Mouse (Mus musculus) liver, embryonic 13.5 days (tissue): ENCODE measurements around the gene B3galt4. TPM values are rescaled to one million over a fixed set of nuclear protein-coding genes. Genes with fewer than 3 reads are reported as not detected.

ENCODE experiments used
- ATAC-seq: fragments of 200-750 bp; cut with Nextera tagmentation; 2 replicates; pipeline ENCODE4 v1.8.0; 2017; ENCODE audit warnings: low read depth, mild to moderate bottlenecking, moderate number of reproducible peaks, moderate library complexity
- DNase-seq: peaks from one replicate; pipeline ENCODE4 v3.0.0; 2022
- H3K27ac ChIP-seq: fragments of 300-500 bp; sonication (generic); 2 replicates; pipeline ENCODE4 v1.5.1; 2015; ENCODE audit warnings: moderate library complexity, mild to moderate bottlenecking, inconsistent platforms
- H3K27me3 ChIP-seq: fragments of 300-500 bp; sonication (generic); 2 replicates; pipeline ENCODE4 v1.6.1; 2015; ENCODE audit warnings: mild to moderate bottlenecking, inconsistent platforms
- H3K36me3 ChIP-seq: fragments of 300-500 bp; sonication (generic); 2 replicates; pipeline ENCODE4 v1.6.1; 2015; ENCODE audit warnings: mild to moderate bottlenecking, inconsistent platforms
- H3K4me1 ChIP-seq: fragments of 300-500 bp; sonication (generic); replicated peaks from 2 replicates; pipeline ENCODE4 v1.6.1; 2015; ENCODE audit warnings: inconsistent platforms
- H3K4me2 ChIP-seq: fragments of 300-500 bp; sonication (generic); 2 replicates; pipeline ENCODE4 v1.6.1; 2015; ENCODE audit warnings: inconsistent platforms, mild to moderate bottlenecking, moderate library complexity
- H3K4me3 ChIP-seq: fragments of 300-500 bp; sonication (generic); replicated peaks from 2 replicates; pipeline ENCODE4 v1.5.1; 2015; ENCODE audit warnings: mild to moderate bottlenecking, inconsistent platforms
- H3K9ac ChIP-seq: fragments of 300-500 bp; sonication (generic); 2 replicates; pipeline ENCODE4 v1.6.1; 2015; ENCODE audit warnings: mild to moderate bottlenecking, inconsistent platforms
- H3K9me3 ChIP-seq: fragments of 300-500 bp; sonication (generic); replicated peaks from 2 replicates; pipeline ENCODE4 v1.6.1; 2016; ENCODE audit warnings: inconsistent platforms
- WGBS: fragments of 180-500 bp; shearing (Covaris S2); methylation state at CpG from one replicate; pipeline ENCODE4 v1.1.7; 2015; ENCODE audit not compliant: insufficient replicate concordance; 5-methylcytosine and 5-hydroxymethylcytosine counted together
- polyA plus RNA-seq: library from polyadenylated mRNA; unstranded; fragments of >200 nt; fragmentation: Nextera tagmentation; extraction: Ambion mirVana; gene quantifications from 2 replicates; pipeline ENCODE4 v1.2.1, GENCODE M21; 2015

Gene B3galt4
- polyA plus RNA-seq, 1 experiment from 2014 or later: 2.3 TPM

GRCm38 (mm10) chr17:33965846-33966550 is 14.7 kb upstream of the B3galt4 start:
- Histone ChIP-seq H3K27ac (no peak overlapping the region), H3K9ac (no peak overlapping the region), H3K4me3 (no peak overlapping the region), H3K36me3 (peaks cover 53% of the 10 kb centered on the region), H3K9me3 (no peaks in the 10 kb centered on the region), H3K4me2 (no peak overlapping the region), H3K4me1 (0 out of 2 replicates have a peak, but pooled peaks cover 3% of the 10 kb centered on the region), H3K27me3 (no peaks in the 10 kb centered on the region)
- ATAC-seq (no peak), DNase-seq (no peak)
- WGBS: 83% methylated on average over 16 of the region's 16 CpGs

GRCm38 (mm10) chr17:33965082-33965845 is 14.0 kb upstream of the B3galt4 start:
- H3K36me3 ChIP-seq: peaks cover 60% of the 10 kb centered on the region
- WGBS: 84% methylated on average over 17 of the region's 17 CpGs

DNA sequence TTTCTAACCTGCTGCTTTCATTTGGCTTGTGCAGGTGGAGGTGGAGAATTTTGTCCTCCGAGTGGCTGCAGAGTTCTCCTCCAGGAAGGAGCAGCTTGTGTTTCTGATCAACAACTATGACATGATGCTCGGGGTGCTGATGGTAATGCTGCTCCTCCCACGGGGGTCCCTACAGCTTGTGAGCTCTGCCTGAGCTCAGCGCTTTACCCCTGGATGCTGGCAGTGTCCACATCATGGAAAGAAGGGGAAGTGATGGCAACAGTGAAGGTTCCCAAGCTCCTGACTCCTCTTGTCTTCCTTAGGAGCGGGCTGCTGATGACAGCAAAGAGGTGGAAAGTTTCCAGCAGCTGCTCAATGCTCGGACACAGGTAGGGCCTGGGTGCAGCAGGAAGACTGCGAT is 11.6 kb upstream of the B3galt4 start:
- WGBS: 78% methylated on average over 7 of the region's 7 CpGs

More at GRCm38 (mm10) chr17:33965082-33965845, 14.0 kb upstream of the B3galt4 start:
- no peak for ATAC-seq
- Histone ChIP-seq H3K9me3 (no peaks in the 10 kb centered on the region), H3K4me3 (no peak overlapping the region), H3K4me2 (no peak overlapping the region), H3K27me3 (no peaks in the 10 kb centered on the region), H3K9ac (no peak overlapping the region), H3K4me1 (0 out of 2 replicates have a peak, but pooled peaks cover 3% of the 10 kb centered on the region), H3K27ac (no peak overlapping the region)
- no peak for DNase-seq

DNA sequence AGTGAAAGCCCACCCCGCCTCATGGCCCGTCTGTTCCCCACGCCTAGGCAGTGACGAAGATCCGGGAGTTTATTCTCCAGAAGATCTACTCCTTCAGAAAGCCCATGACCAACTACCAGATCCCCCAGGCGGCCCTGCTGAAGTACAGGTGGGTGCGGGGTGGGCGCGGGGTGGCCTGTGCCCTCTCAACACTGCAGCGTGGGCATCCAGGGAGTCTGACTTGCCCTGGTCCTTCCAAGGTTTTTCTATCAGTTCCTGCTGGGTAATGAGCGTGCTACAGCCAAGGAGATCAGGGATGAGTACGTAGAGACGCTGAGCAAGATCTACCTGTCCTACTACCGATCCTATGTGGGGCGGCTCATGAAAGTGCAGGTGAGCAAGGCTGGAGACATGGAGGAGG is 8.7 kb upstream of the B3galt4 start:
- peaks cover 68% of the 10 kb centered on the region for H3K36me3 ChIP-seq
- no peaks in the 10 kb centered on the region for H3K9me3 ChIP-seq
- no peak overlapping the region for H3K4me3 ChIP-seq
- no peak overlapping the region for H3K4me2 ChIP-seq
- ATAC-seq (no peak), DNase-seq (no peak)
- H3K4me1 ChIP-seq: peaks cover 18% of the 10 kb centered on the region
- H3K27me3 ChIP-seq: no peaks in the 10 kb centered on the region
- H3K9ac ChIP-seq: no peak overlapping the region
- 78% methylated on average over 15 of the region's 15 CpGs for WGBS
- H3K27ac ChIP-seq: no peak overlapping the region

More for the DNA sequence above, 11.6 kb upstream of the B3galt4 start:
- Histone ChIP-seq H3K4me2 (no peak overlapping the region), H3K27me3 (no peaks in the 10 kb centered on the region), H3K9ac (no peak overlapping the region), H3K4me1 (peaks cover 2% of the 10 kb centered on the region; the same call in 1 of the 2 replicates), H3K9me3 (no peaks in the 10 kb centered on the region), H3K36me3 (peaks cover 84% of the 10 kb centered on the region), H3K27ac (no peak overlapping the region), H3K4me3 (no peak overlapping the region)
- no peak for DNase-seq
- no peak for ATAC-seq

- H3K36me3 ChIP-seq: peaks cover 71% of the 10 kb centered on the region
- no peak overlapping the region for H3K9ac ChIP-seq
- no peak for ATAC-seq
- H3K27ac ChIP-seq: no peak overlapping the region
- no peak overlapping the region for H3K4me2 ChIP-seq
- WGBS: 90% methylated on average over 13 of the region's 13 CpGs
- H3K4me1 ChIP-seq: peaks cover 25% of the 10 kb centered on the region
- H3K9me3 ChIP-seq: no peaks in the 10 kb centered on the region
- H3K27me3 ChIP-seq: no peaks in the 10 kb centered on the region
- H3K4me3 ChIP-seq: no peak overlapping the region
- DNase-seq: no peak
Observed at GRCm38 (mm10) chr17:33959135-33959534, 7.8 kb upstream of the B3galt4 start.

DNA sequence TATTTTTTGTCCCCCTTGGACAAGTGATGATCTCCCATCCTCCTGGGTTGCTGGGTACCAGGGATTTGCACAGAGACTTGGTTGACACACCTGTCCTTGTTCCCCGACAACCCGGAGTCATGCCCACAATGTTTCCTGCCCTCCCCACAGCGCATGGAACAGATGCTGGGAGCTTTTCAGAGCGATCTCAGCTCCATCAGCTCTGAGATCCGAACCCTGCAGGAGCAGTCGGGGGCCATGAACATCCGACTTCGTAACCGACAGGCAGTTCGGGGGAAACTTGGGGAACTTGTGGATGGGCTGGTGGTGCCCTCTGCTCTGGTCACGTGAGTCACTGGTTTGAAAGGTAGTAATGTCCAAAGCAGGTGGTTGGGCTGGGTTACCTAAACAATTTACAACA is 7.2 kb upstream of the B3galt4 start:
- Histone ChIP-seq H3K4me1 (peaks cover 32% of the 10 kb centered on the region), H3K4me2 (no peak overlapping the region), H3K27ac (no peak overlapping the region), H3K27me3 (no peaks in the 10 kb centered on the region), H3K9ac (no peak overlapping the region), H3K9me3 (no peaks in the 10 kb centered on the region), H3K4me3 (no peak overlapping the region), H3K36me3 (peaks cover 71% of the 10 kb centered on the region)
- ATAC-seq (no peak), DNase-seq (no peak)
- 93% methylated on average over 11 of the region's 11 CpGs for WGBS

DNA sequence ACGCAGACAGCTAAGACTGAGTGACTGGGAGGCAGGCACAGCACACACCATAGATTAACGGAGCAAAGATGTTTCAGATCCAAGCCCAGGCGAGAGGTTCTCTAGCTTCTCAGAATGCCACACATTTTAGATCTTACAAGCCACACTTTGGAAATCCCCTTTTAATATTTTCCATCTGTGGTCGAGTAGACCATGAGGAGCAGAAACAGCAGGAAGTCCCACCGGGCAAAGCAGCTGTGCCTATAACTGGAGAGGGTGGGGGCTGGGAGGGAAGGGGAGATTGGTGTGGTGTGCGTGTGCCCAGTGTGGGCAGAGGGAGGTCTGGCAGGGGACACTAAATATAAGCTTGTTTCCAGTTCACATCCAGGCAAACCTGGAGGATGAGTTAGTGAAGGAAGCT is 6.2 kb upstream of the B3galt4 start:
- no peak for ATAC-seq
- H3K36me3 ChIP-seq: peaks cover 71% of the 10 kb centered on the region
- 77% methylated on average over 6 of the region's 6 CpGs for WGBS

GRCm38 (mm10) chr17:33956336-33956735 is 5.0 kb upstream of the B3galt4 start:
- Histone ChIP-seq H3K36me3 (peaks cover 69% of the 10 kb centered on the region), H3K27ac (peak overlapping the region; percentile 92)

More for the DNA sequence above, 6.2 kb upstream of the B3galt4 start:
- no peak for DNase-seq
- Histone ChIP-seq H3K9ac (no peak overlapping the region), H3K4me1 (peaks cover 42% of the 10 kb centered on the region), H3K4me3 (0 out of 2 replicates have a peak overlapping the region, but pooled peaks have one; percentile 2), H3K9me3 (no peaks in the 10 kb centered on the region), H3K27ac (no peak overlapping the region), H3K4me2 (peak overlapping the region; percentile 86), H3K27me3 (no peaks in the 10 kb centered on the region)

GRCm38 (mm10) chr17:33955555-33956214 is 4.4 kb upstream of the B3galt4 start, which contains the start of the genes Vps52 and Rps18:
TSS of gene Vps52 (plus strand) at chr17:33955812.
TSS of gene Rps18 (minus strand) at chr17:33956001.
- peak; percentile 95 for DNase-seq
- Histone ChIP-seq H3K36me3 (peaks cover 63% of the 10 kb centered on the region), H3K27me3 (no peaks in the 10 kb centered on the region), H3K4me3 (peak within 1 kb of the TSS; percentile 97), H3K27ac (peak within 1 kb of the TSS; percentile 92), H3K4me2 (peak within 1 kb of the TSS; percentile 96), H3K9ac (peak within 1 kb of the TSS; percentile 97), H3K4me1 (peaks cover 60% of the 10 kb centered on the region), H3K9me3 (no peaks in the 10 kb centered on the region)
- WGBS: under 1% methylated on average over 50 of the region's 50 CpGs
- peak; percentile 80 for ATAC-seq

More at GRCm38 (mm10) chr17:33956336-33956735, 5.0 kb upstream of the B3galt4 start:
- H3K4me2 ChIP-seq: peak overlapping the region; percentile 86
- peaks cover 53% of the 10 kb centered on the region for H3K4me1 ChIP-seq
- H3K9ac ChIP-seq: peak overlapping the region; percentile 90
- no peaks in the 10 kb centered on the region for H3K9me3 ChIP-seq
- ATAC-seq: no peak
- H3K4me3 ChIP-seq: peak overlapping the region; percentile 97
- WGBS: 3% methylated on average over 10 of the region's 10 CpGs
- DNase-seq: no peak
- no peaks in the 10 kb centered on the region for H3K27me3 ChIP-seq

DNA sequence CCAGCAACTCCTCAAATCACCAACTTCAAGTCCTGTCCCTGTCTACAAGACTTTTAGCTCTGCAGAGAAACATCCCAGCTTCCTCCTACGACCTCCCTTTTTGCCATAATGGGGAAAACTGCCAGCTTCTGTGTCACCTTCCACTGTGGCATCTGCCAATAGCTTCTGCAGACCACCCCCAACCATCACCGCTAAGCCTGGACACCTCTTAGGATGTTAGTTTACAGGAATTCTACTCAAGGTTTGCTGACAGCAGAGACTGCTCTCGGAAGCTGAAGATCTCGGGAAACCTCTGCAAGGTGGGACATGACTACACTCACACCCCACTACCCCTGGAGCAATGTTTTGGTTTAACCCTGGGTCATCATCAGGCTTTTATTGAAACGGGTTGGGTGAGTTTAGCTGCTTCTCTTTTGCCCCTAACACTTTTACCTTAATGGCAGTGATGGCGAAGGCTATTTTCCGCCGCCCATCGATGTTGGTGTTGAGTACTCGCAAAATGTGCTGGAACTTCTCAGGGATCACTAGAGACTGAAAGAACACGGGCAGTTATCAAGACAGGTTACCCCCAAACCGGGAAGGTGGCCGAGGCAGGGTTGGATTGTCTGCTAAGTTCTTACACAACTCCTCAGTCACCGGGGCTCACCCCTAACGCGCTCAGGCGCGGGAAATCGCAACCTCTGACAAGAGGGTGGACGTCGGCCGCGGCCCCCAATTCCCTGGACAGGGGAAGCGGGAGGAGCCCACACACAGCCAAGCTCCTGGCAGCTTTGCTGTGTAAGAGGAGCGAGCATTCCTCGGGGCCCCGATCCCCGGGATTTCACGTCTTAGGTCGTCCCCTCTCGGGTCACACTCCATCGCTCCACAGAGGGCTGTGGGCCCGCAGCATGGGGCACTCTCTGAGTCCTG is 3.6 kb upstream of the B3galt4 start:
- Histone ChIP-seq H3K4me2 (peak overlapping the region; percentile 96), H3K27ac (peak overlapping the region; percentile 92), H3K4me3 (peak overlapping the region; percentile 97), H3K9me3 (no peaks in the 10 kb centered on the region), H3K9ac (peak overlapping the region; percentile 97), H3K27me3 (no peaks in the 10 kb centered on the region), H3K4me1 (peaks cover 68% of the 10 kb centered on the region), H3K36me3 (peaks cover 63% of the 10 kb centered on the region)
- under 1% methylated on average over 33 of the region's 33 CpGs for WGBS
- no peak for DNase-seq
- no peak for ATAC-seq
